Mouse (Mus musculus): ENCODE data around the gene Daw1. TPM values are rescaled to one million over a fixed set of nuclear protein-coding genes. Genes with fewer than 3 reads are reported as not detected.

The Daw1 gene
- polyA plus RNA-seq, 1 experiment from 2014 or later = not detected

GRCm38 (mm10) chr1:83142055-83142454 lies 17.5 kb upstream of the Daw1 start:
- ATAC-seq (ENCODE audit: insufficient number of reproducible peaks, low FRiP score, low TSS enrichment, low read depth) = no peak
- Histone ChIP-seq H3K27ac (no peak overlapping the region), H3K9me3 (no peaks in the 10 kb centered on the region), H3K27me3 (no peaks in the 10 kb centered on the region), H3K4me2 (no peak overlapping the region), H3K4me1 (no peaks in the 10 kb centered on the region), H3K4me3 (no peak overlapping the region), H3K9ac (no peak overlapping the region), H3K36me3 (no peaks in the 10 kb centered on the region)
- 84% methylated on average over 5 of the region's 5 CpGs for WGBS

- Histone ChIP-seq H3K4me3 (no peak overlapping the region), H3K9ac (no peak overlapping the region), H3K4me2 (no peak overlapping the region), H3K4me1 (no peaks in the 10 kb centered on the region), H3K36me3 (no peaks in the 10 kb centered on the region), H3K27ac (no peak overlapping the region), H3K9me3 (no peaks in the 10 kb centered on the region), H3K27me3 (no peaks in the 10 kb centered on the region)
- ATAC-seq (ENCODE audit: insufficient number of reproducible peaks, low FRiP score, low TSS enrichment, low read depth) = no peak
- 88% methylated on average over 2 of the region's 2 CpGs for WGBS
These were observed 13.0 kb upstream of the Daw1 start for GRCm38 (mm10) chr1:83146547-83146946.

- 66% methylated on average over 3 of the region's 3 CpGs for WGBS
- H3K4me1 ChIP-seq = no peaks in the 10 kb centered on the region
These were observed 9.3 kb upstream of the Daw1 start for GRCm38 (mm10) chr1:83150227-83150626.

GRCm38 (mm10) chr1:83152961-83153360 lies 6.6 kb upstream of the Daw1 start:
- no peaks in the 10 kb centered on the region for H3K4me1 ChIP-seq
- H3K9me3 ChIP-seq = no peaks in the 10 kb centered on the region
- no peak overlapping the region for H3K4me2 ChIP-seq
- no peak overlapping the region for H3K27ac ChIP-seq
- H3K4me3 ChIP-seq = no peak overlapping the region
- H3K36me3 ChIP-seq = no peaks in the 10 kb centered on the region
- no peaks in the 10 kb centered on the region for H3K27me3 ChIP-seq
- ATAC-seq (ENCODE audit: insufficient number of reproducible peaks, low FRiP score, low TSS enrichment, low read depth) = no peak
- 62% methylated on average over 3 of the region's 3 CpGs for WGBS
- H3K9ac ChIP-seq = no peak overlapping the region

More at GRCm38 (mm10) chr1:83150227-83150626, 9.3 kb upstream of the Daw1 start:
- Histone ChIP-seq H3K36me3 (no peaks in the 10 kb centered on the region), H3K9ac (no peak overlapping the region), H3K27ac (no peak overlapping the region), H3K9me3 (no peaks in the 10 kb centered on the region), H3K4me2 (no peak overlapping the region), H3K4me3 (no peak overlapping the region), H3K27me3 (no peaks in the 10 kb centered on the region)
- ATAC-seq (ENCODE audit: insufficient number of reproducible peaks, low FRiP score, low TSS enrichment, low read depth) = no peak

DNA sequence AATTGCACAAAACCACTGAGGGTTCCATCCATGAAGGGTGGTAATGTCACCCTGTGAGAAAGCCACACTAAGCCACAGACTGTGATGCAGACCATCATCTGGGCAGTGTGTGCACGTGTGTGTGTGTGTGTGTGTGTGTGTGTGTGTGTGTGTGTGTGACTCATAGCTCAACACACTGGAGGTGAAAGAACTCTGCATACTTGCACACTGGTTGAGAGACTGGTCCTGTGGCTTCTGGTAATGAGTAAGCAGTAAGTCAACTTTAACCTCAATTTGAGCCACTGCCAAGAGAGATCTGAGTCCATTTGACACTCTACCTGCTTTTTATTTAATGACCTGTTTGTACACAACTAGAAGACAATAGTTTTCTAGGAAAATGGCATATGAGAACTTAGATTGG lies 2.7 kb upstream of the Daw1 start:
- WGBS = 48% methylated on average over 1 of the region's 1 CpGs

GRCm38 (mm10) chr1:83161658-83162057 lies 2.1 kb downstream of the Daw1 start:
- no peak overlapping the region for H3K4me2 ChIP-seq

More for the DNA sequence above, 2.7 kb upstream of the Daw1 start:
- H3K9ac ChIP-seq = no peak overlapping the region
- H3K9me3 ChIP-seq = no peaks in the 10 kb centered on the region
- no peak overlapping the region for H3K4me3 ChIP-seq
- H3K27me3 ChIP-seq = no peaks in the 10 kb centered on the region
- no peaks in the 10 kb centered on the region for H3K4me1 ChIP-seq
- no peak overlapping the region for H3K4me2 ChIP-seq
- ATAC-seq (ENCODE audit: insufficient number of reproducible peaks, low FRiP score, low TSS enrichment, low read depth) = no peak
- no peak overlapping the region for H3K27ac ChIP-seq
- no peaks in the 10 kb centered on the region for H3K36me3 ChIP-seq

GRCm38 (mm10) chr1:83164027-83164426 lies 4.5 kb downstream of the Daw1 start:
- Histone ChIP-seq H3K27me3 (no peaks in the 10 kb centered on the region), H3K4me2 (no peak overlapping the region), H3K9me3 (no peaks in the 10 kb centered on the region), H3K4me3 (no peak overlapping the region), H3K27ac (no peak overlapping the region), H3K9ac (no peak overlapping the region), H3K4me1 (no peaks in the 10 kb centered on the region), H3K36me3 (no peaks in the 10 kb centered on the region)
- no peak for ATAC-seq (ENCODE audit: insufficient number of reproducible peaks, low FRiP score, low TSS enrichment, low read depth)
- 70% methylated on average over 3 of the region's 3 CpGs for WGBS

More at GRCm38 (mm10) chr1:83161658-83162057, 2.1 kb downstream of the Daw1 start:
- no peak overlapping the region for H3K4me3 ChIP-seq
- H3K9ac ChIP-seq = no peak overlapping the region
- no peaks in the 10 kb centered on the region for H3K36me3 ChIP-seq
- no peaks in the 10 kb centered on the region for H3K4me1 ChIP-seq
- 67% methylated on average over 3 of the region's 3 CpGs for WGBS
- no peak for ATAC-seq (ENCODE audit: insufficient number of reproducible peaks, low FRiP score, low TSS enrichment, low read depth)
- no peaks in the 10 kb centered on the region for H3K9me3 ChIP-seq
- no peaks in the 10 kb centered on the region for H3K27me3 ChIP-seq
- no peak overlapping the region for H3K27ac ChIP-seq

- ATAC-seq (ENCODE audit: insufficient number of reproducible peaks, low FRiP score, low TSS enrichment, low read depth) = no peak
- Histone ChIP-seq H3K27ac (0 out of 2 replicates have a peak overlapping the region, but pooled peaks have one; percentile 18), H3K36me3 (no peaks in the 10 kb centered on the region)
These were observed 9.6 kb downstream of the Daw1 start for GRCm38 (mm10) chr1:83169158-83169557.

DNA sequence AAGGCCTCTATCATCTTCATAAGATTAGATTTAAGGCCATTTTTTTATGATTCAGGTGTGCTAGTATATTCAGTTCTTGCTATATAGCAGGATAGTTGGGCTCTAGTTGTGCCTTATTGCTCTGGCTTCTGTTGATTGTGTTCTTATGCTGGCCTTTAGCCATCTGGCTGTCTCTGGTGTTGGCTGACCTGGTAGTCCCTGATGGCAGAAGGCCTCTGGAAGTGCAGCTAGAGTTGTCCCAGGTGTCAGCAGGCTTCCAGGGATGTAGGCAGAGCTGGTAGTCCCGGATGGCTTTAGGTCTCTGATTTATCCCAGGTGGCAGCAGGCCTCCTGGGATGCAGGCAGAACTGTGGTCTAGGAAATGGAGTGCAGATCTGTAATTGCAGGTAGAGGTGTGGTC lies 16.4 kb downstream of the Daw1 start:
- Histone ChIP-seq H3K36me3 (no peaks in the 10 kb centered on the region), H3K27me3 (no peaks in the 10 kb centered on the region), H3K27ac (no peak overlapping the region), H3K4me2 (no peak overlapping the region), H3K4me1 (no peaks in the 10 kb centered on the region), H3K9me3 (no peaks in the 10 kb centered on the region), H3K9ac (no peak overlapping the region), H3K4me3 (no peak overlapping the region)
- no peak for ATAC-seq (ENCODE audit: insufficient number of reproducible peaks, low FRiP score, low TSS enrichment, low read depth)
- WGBS = 56% methylated on average over 1 of the region's 1 CpGs

More at GRCm38 (mm10) chr1:83169158-83169557, 9.6 kb downstream of the Daw1 start:
- no peak overlapping the region for H3K9ac ChIP-seq
- H3K9me3 ChIP-seq = no peaks in the 10 kb centered on the region
- H3K27me3 ChIP-seq = no peaks in the 10 kb centered on the region
- 59% methylated on average over 3 of the region's 3 CpGs for WGBS
- H3K4me1 ChIP-seq = no peaks in the 10 kb centered on the region
- no peak overlapping the region for H3K4me3 ChIP-seq
- H3K4me2 ChIP-seq = no peak overlapping the region

DNA sequence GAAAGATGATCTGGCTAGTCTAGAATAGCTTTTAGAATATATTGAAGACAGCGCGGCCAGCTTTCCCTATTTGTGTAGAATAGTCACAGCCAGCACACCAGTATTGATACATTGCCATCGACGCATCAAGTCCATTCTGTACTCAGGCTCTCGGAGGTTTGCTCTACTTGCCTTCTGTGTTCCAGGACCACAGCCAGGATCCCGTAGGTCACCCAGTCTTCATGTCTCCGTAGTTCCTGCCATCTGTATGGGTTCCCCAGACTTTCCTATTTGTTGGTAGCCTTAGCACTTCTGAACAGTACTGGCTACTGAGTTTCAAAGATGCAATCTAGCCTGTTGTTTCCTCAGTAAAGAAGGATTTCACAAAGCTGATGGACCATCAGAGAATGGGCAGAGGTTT lies 20.0 kb downstream of the Daw1 start:
- H3K4me1 ChIP-seq = no peaks in the 10 kb centered on the region
- no peaks in the 10 kb centered on the region for H3K36me3 ChIP-seq
- H3K27me3 ChIP-seq = no peaks in the 10 kb centered on the region
- H3K9ac ChIP-seq = no peak overlapping the region
- H3K4me3 ChIP-seq = no peak overlapping the region
- no peak overlapping the region for H3K4me2 ChIP-seq
- no peak for ATAC-seq (ENCODE audit: insufficient number of reproducible peaks, low FRiP score, low TSS enrichment, low read depth)
- 86% methylated on average over 7 of the region's 7 CpGs for WGBS
- H3K27ac ChIP-seq = no peak overlapping the region
- no peaks in the 10 kb centered on the region for H3K9me3 ChIP-seq

- no peak overlapping the region for H3K4me3 ChIP-seq
- 68% methylated on average over 4 of the region's 4 CpGs for WGBS
These were observed 21.9 kb downstream of the Daw1 start for GRCm38 (mm10) chr1:83181418-83181817.

GRCm38 (mm10) chr1:83187154-83187553 lies 27.6 kb downstream of the Daw1 start:
- no peaks in the 10 kb centered on the region for H3K4me1 ChIP-seq
- H3K27me3 ChIP-seq = no peaks in the 10 kb centered on the region
- 30% methylated on average over 2 of the region's 2 CpGs for WGBS
- ATAC-seq (ENCODE audit: insufficient number of reproducible peaks, low FRiP score, low TSS enrichment, low read depth) = no peak
- no peak overlapping the region for H3K4me3 ChIP-seq
- no peak overlapping the region for H3K4me2 ChIP-seq
- no peaks in the 10 kb centered on the region for H3K36me3 ChIP-seq
- H3K9me3 ChIP-seq = no peaks in the 10 kb centered on the region
- no peak overlapping the region for H3K27ac ChIP-seq
- H3K9ac ChIP-seq = no peak overlapping the region

More at GRCm38 (mm10) chr1:83181418-83181817, 21.9 kb downstream of the Daw1 start:
- H3K27me3 ChIP-seq = no peaks in the 10 kb centered on the region
- no peaks in the 10 kb centered on the region for H3K4me1 ChIP-seq
- H3K4me2 ChIP-seq = no peak overlapping the region
- H3K27ac ChIP-seq = no peak overlapping the region
- H3K9ac ChIP-seq = no peak overlapping the region
- H3K9me3 ChIP-seq = no peaks in the 10 kb centered on the region
- no peak for ATAC-seq (ENCODE audit: insufficient number of reproducible peaks, low FRiP score, low TSS enrichment, low read depth)
- no peaks in the 10 kb centered on the region for H3K36me3 ChIP-seq

DNA sequence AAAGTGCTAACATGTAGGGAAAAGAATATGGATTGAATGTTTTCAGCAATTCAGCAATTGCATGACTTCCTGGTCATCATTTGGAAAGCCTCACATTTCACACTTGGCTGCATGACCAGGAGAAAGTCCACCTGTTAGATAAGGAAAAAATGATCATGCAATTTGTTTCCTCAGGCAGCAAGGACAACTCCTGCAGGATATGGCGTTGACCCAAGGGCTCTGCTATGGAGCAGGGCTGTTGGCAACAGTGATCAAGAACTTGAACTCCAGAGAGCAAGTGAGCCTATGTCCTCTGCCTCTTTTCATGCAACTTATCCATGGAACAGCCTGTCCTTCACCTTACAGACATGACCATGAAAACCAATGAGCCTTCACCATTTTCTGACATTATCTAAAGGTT lies 50.4 kb downstream of the Daw1 start:
- Histone ChIP-seq H3K27me3 (no peaks in the 10 kb centered on the region), H3K36me3 (no peaks in the 10 kb centered on the region), H3K4me2 (no peak overlapping the region), H3K9me3 (no peaks in the 10 kb centered on the region), H3K4me3 (no peak overlapping the region), H3K27ac (no peak overlapping the region), H3K9ac (no peak overlapping the region), H3K4me1 (no peaks in the 10 kb centered on the region)
- 86% methylated on average over 1 of the region's 1 CpGs for WGBS
- no peak for ATAC-seq (ENCODE audit: insufficient number of reproducible peaks, low FRiP score, low TSS enrichment, low read depth)

All from limb, embryonic 15.5 days (tissue).